8 mouse cellular contexts compared by ENCODE assay signal in the genomic region with DNA sequence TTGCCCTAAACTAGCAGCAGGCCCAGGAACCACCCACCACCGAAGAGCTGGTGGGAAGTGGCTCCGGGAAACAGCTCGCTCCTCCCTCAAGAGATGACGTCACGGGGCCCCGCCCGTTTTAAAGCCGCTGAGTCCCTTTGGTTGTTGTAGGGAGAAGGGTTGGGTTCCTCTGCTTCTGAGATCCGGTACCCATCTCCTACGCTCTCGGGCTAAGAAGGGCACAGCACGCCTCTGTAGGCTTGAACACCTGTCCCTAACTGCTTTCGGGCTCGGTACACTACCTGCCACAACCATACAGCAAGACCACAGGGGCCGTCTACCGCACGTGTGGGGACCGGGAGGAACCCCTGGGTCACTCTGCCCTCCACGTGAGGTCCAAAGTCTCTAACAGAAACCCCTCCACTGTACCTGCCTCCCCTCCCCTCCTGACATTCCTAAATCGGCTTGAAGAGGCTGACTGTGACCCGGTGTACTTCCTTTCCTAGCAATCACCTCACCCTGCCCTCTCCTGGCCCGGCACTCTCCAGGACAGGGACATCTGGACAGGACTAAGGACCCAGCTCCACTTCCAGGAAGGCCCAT. TPM values are rescaled to one million over a fixed set of nuclear protein-coding genes. Genes with fewer than 3 reads are reported as not detected.
DNase-seq lines count a peak whose midpoint lies in the region; ATAC-seq and TF ChIP-seq lines count a peak whose summit lies in the region.

No protein-coding gene starts in this region.

- ATAC-seq in megakaryocyte, adult 5-6 weeks (ENCODE audit: poor library complexity, severe bottlenecking), result peak; percentile 90

- peak overlapping the region; percentile 22 for H3K4me3 ChIP-seq in cortical plate, adult 2 months (ENCODE audit: insufficient read depth, low read length)

- DNase-seq in ZHBTc4 (ENCODE audit: low read depth, low spot score), result peak; percentile 94
- peak; percentile 82 for DNase-seq in gastrocnemius, postnatal 10 days
- DNase-seq in induced T-regulatory cell, adult 2 months (ENCODE audit: low read depth), result peak; percentile 93
- peak; percentile 80 to 87 for DNase-seq in left cerebral cortex, adult 8-10 months (ENCODE audit: low spot score in 2 of 2)
- DNase-seq in right cerebral cortex, postnatal 10 days (ENCODE audit: low spot score in 2 of 2), result peak; percentile 93
- peak; percentile 89 for DNase-seq in urinary bladder, postnatal 14 days (ENCODE audit: low spot score)

- H3K27ac ChIP-seq in cortical plate, adult 2 months (ENCODE audit: insufficient read depth, low read length), result no peak overlapping the region

- no peak for TF ChIP-seq CTCF in cortical plate, adult 2 months (IDR thresholded peaks at IDR 0.05; ENCODE audit: extremely low read depth, insufficient read depth, low read length)

- H3K4me1 ChIP-seq in cortical plate, adult 2 months (ENCODE audit: control insufficient read depth, insufficient read depth, low read length), result no peaks in the 10 kb centered on the region

- TF ChIP-seq POLR2A in cortical plate, adult 2 months (IDR thresholded peaks at IDR 0.05; ENCODE audit: extremely low read depth, insufficient read depth, low read length), result peak; percentile 62

RNA-seq across cellular contexts. Expression of gene E030018B13Rik, which starts 58.0 kb away (rescaled TPM):
- not detected in 2 replicates for polyA plus RNA-seq in cortical plate, adult 2 months (2012; rRNA removed)
- total RNA-seq in gastrocnemius, postnatal 10 days (2021), result not detected
- total RNA-seq in left cerebral cortex, adult 8-10 months (2022), result not detected
- total RNA-seq in megakaryocyte, adult 5-6 weeks (2015), result not detected in 2 replicates
- not detected in 2 replicates for total RNA-seq in megakaryocyte, adult 5-6 weeks (2017)
